ENCODE assay signal across 10 mouse cellular contexts in the genomic region with DNA sequence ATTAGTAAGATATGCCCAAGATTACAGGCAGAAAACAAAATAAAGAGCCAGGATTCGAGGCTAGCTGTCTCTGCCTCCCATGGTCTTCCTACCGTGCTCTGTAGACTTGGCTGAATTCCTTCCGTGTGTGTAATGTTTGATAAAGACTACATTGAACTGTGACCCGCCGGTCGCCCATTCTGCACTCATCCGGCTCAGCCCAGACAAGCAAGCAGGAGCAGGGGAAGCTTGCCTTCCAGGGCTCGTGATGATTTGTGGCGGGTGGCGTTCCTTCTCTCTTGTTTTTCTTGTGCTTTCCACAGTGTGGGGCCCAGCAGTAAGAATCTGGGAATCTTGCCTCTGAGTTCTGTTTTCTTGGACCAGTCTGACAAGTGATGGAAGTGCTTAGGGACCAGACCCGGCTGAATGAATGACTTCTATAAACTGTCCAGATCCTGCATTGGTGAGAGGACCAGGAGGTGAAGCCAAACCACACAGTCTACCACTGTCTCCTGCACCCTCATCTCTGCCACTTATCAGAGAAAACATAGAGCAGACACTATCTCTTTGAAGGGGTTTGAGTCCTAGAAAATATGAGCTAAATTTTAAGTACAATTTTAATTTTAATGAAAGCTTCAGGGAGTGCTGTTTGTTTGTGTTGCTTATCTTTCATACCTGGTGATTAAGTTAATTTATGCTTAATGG.
DNase-seq lines count a peak whose midpoint lies in the region; ATAC-seq lines count a peak whose summit lies in the region.
"Had no signal": no experiment of that assay in that cellular context is flagged by ENCODE, and none has a peak within 500 bp of the region (broad histone marks: within the 10 kb centered on the region; RNA-seq: fewer than 3 reads in every experiment).

No protein-coding gene starts in this region.

- peak; percentile 18 for DNase-seq in lung, postnatal 10 days
- DNase-seq in lung, postnatal 14 days: no peak
- DNase-seq in heart, adult 8-10 months (ENCODE audit: low spot score): peak; percentile 22
- DNase-seq in mesoderm, embryonic 11.5 days (ENCODE audit: low read depth, low spot score): peak; percentile 60
- no peak for DNase-seq in cerebellum, adult 11 months
- no peak for DNase-seq in layer of hippocampus, adult 11-12 months (ENCODE audit: low spot score)
- DNase-seq in cerebellum, postnatal 4 days (ENCODE audit: low spot score in 2 of 2): no peak
- DNase-seq: cerebellum, adult 8-10 months had no signal

- peaks cover 6% of the 10 kb centered on the region for H3K9me3 ChIP-seq in kidney, embryonic 14.5 days (ENCODE audit: control insufficient read depth, low read length)

- H3K4me1 ChIP-seq in kidney, embryonic 14.5 days (ENCODE audit: control insufficient read depth, insufficient read depth, low read length): peaks cover 16% of the 10 kb centered on the region

- no peak overlapping the region for H3K27ac ChIP-seq in kidney, embryonic 14.5 days (ENCODE audit: low read depth, low read length)
- H3K27ac ChIP-seq: macrophage had no signal

- no peak overlapping the region for H3K9ac ChIP-seq in kidney, embryonic 14.5 days (ENCODE audit: low read depth, low read length)

- no peaks in the 10 kb centered on the region for H3K36me3 ChIP-seq in kidney, embryonic 14.5 days (ENCODE audit: control insufficient read depth, insufficient read depth, low read length)

- WGBS in kidney, embryonic 14.5 days: 9% methylated on average over 11 of the region's 11 CpGs

- ATAC-seq in kidney, embryonic 14.5 days (ENCODE audit: low FRiP score, low TSS enrichment): peak; percentile 84

- H3K4me3 ChIP-seq in kidney, embryonic 14.5 days (ENCODE audit: low read length): no peak overlapping the region

- H3K27me3 ChIP-seq in kidney, embryonic 14.5 days (ENCODE audit: control insufficient read depth, insufficient read depth, low read length): no peaks in the 10 kb centered on the region

- H3K4me2 ChIP-seq in kidney, embryonic 14.5 days (replicated peaks; ENCODE audit: low read depth, low read length): no peak overlapping the region

Comparison
In these comparisons a context has a peak if more than half of its experiments do, and no peak if none do; other contexts are left out.
1. DNase-seq: peak in lung, postnatal 10 days (single experiment), heart, adult 8-10 months (single experiment) and mesoderm, embryonic 11.5 days (single experiment); none in lung, postnatal 14 days (single experiment), cerebellum, adult 11 months (single experiment), layer of hippocampus, adult 11-12 months (single experiment) and cerebellum, postnatal 4 days (0 of 2).